Mouse (Mus musculus) embryonic facial prominence, embryonic 10.5 days (tissue): Measurements from ENCODE around the gene Ppp1r12c. TPM values are rescaled to one million over a fixed set of nuclear protein-coding genes. Genes with fewer than 3 reads are reported as not detected.
A peak's percentile ranks its signal among the peaks of the same experiment; 100 is the strongest.

Experiments
- DNase-seq: peaks from one replicate; pipeline ENCODE4 v3.0.0-alpha.2; 2017; ENCODE audit warnings: low spot score
- H3K27ac ChIP-seq: fragments of 300-500 bp; sonication (generic); replicated peaks from 2 replicates; pipeline ENCODE4 v1.5.1; 2016; ENCODE audit warnings: mild to moderate bottlenecking
- H3K27me3 ChIP-seq: fragments of 300-500 bp; sonication (generic); replicated peaks from 2 replicates; pipeline ENCODE4 v1.6.1; 2016; ENCODE audit warnings: low read depth, mild to moderate bottlenecking; ENCODE audit not compliant: poor library complexity, severe bottlenecking
- H3K36me3 ChIP-seq: fragments of 300-500 bp; sonication (generic); replicated peaks from 2 replicates; pipeline ENCODE4 v1.6.1; 2016; ENCODE audit warnings: mild to moderate bottlenecking, moderate library complexity
- H3K4me1 ChIP-seq: fragments of 300-500 bp; sonication (generic); 2 replicates; pipeline ENCODE4 v1.6.1; 2016
- H3K4me3 ChIP-seq: fragments of 300-500 bp; sonication (generic); 2 replicates; pipeline ENCODE4 v1.5.1; 2016; ENCODE audit warnings: mild to moderate bottlenecking, moderate library complexity
- H3K9me3 ChIP-seq: fragments of 300-500 bp; sonication (generic); 2 replicates; pipeline ENCODE4 v1.6.1; 2016; ENCODE audit warnings: mild to moderate bottlenecking
- WGBS: fragments of 180-500 bp; shearing (Covaris S2); methylation state at CpG from one replicate; pipeline ENCODE4 v1.1.7; 2016; 5-methylcytosine and 5-hydroxymethylcytosine counted together
- polyA plus RNA-seq: library from polyadenylated mRNA; unstranded; fragments of >200 nt; fragmentation: Nextera tagmentation; extraction: Ambion mirVana; gene quantifications from 2 replicates; pipeline ENCODE4 v1.2.1, GENCODE M21; 2016

Gene Ppp1r12c
- polyA plus RNA-seq, 1 experiment from 2014 or later: 40.5 TPM

DNA sequence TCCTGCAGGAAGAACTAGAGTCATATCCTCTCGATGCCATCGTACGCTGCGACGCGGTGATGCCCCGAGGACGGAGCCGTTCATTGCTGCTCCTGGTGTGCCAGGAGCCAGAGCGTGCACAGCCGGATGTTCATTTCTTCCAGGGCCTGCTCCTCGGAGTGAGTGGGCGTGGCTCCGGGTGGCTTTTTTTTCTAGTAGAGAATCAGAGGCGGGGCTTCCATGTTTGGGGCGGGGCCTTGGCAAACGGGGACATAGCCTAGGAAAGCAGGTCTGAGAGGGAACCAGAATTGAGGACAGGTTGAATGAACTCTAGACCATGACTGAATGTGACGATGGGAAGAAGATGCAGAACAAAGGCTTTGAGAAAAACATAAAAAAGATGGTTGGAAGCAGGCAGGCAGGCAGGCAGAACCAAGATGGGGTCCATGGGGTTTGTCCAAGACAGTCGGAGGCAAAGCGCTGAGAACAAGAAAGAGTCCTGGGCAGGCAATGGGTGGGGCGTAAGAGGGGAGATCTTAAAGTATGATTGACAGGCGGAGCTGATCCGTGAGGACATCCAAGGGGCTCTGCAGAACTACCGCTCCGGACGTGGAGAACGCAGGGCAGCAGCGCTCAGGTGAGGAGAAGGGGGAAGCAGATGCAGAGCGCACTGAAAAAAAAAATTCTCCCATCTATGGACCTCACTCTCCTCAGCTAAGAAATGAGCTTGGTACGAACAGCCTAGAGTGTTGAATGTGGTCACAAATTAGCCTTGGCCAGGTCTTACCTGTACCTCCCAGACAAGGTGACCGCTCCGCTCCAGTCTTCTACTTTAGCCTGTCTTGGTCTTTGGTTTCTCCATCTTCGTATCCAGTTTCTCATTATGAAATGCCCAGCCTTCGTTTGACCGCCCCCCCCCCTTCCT, 31.0 kb downstream of the Ppp1r12c start:
- peaks cover 70% of the 10 kb centered on the region for H3K27me3 ChIP-seq

GRCm38 (mm10) chr7:4467801-4468200, 33.7 kb downstream of the Ppp1r12c start:
- WGBS: 78% methylated on average over 3 of the region's 3 CpGs
- Histone ChIP-seq H3K27ac (no peak overlapping the region), H3K36me3 (no peaks in the 10 kb centered on the region), H3K4me3 (no peak overlapping the region), H3K27me3 (peaks cover 43% of the 10 kb centered on the region), H3K9me3 (no peaks in the 10 kb centered on the region), H3K4me1 (peaks cover 14% of the 10 kb centered on the region)
- no peak for DNase-seq

More for the DNA sequence above, 31.0 kb downstream of the Ppp1r12c start:
- 0 out of 2 replicates have a peak, but pooled peaks cover 2% of the 10 kb centered on the region for H3K9me3 ChIP-seq
- no peak overlapping the region for H3K27ac ChIP-seq
- peaks cover 17% of the 10 kb centered on the region for H3K4me1 ChIP-seq
- H3K36me3 ChIP-seq: no peaks in the 10 kb centered on the region
- WGBS: 3% methylated on average over 35 of the region's 35 CpGs
- peak overlapping the region; percentile 52 for H3K4me3 ChIP-seq
- peak; percentile 78 for DNase-seq

DNA sequence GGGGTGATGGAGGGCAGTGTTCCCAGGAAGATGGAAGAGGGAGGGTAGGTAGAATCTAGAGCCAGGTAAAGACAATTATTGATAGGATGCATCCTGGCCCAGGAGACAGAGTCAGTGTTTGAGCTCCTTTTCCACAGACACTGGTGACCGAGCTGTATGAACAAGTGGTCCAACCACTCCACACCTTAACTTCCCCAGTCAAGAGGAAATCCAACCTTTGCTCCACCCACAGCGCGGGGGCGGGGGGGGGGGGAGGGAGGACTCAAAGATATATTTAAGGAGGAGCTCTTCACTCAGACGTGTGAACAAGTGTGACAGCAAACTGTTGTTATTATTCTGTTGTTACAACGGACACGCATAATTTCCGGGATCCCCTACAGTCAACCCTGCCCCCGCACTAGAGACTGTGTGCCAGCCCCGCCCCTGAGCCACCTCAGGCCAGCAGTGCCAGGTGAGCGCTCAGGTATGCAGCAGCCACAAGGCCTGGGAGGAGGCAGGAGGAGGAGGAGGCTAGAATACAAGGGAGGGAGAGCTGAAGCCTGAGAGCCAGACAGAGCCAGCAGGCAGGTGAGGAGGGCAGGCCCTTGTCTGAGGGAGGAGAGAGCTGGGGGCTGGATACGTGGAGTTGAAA, 37.2 kb downstream of the Ppp1r12c start:
- Histone ChIP-seq H3K36me3 (no peaks in the 10 kb centered on the region), H3K27ac (peak overlapping the region; percentile 16; the same call in 1 of the 2 replicates), H3K27me3 (peaks cover 8% of the 10 kb centered on the region), H3K4me3 (peak overlapping the region; percentile 11; the same call in 1 of the 2 replicates), H3K4me1 (no peaks in the 10 kb centered on the region), H3K9me3 (no peaks in the 10 kb centered on the region)
- 12% methylated on average over 12 of the region's 12 CpGs for WGBS
- peak; percentile 38 for DNase-seq

DNA sequence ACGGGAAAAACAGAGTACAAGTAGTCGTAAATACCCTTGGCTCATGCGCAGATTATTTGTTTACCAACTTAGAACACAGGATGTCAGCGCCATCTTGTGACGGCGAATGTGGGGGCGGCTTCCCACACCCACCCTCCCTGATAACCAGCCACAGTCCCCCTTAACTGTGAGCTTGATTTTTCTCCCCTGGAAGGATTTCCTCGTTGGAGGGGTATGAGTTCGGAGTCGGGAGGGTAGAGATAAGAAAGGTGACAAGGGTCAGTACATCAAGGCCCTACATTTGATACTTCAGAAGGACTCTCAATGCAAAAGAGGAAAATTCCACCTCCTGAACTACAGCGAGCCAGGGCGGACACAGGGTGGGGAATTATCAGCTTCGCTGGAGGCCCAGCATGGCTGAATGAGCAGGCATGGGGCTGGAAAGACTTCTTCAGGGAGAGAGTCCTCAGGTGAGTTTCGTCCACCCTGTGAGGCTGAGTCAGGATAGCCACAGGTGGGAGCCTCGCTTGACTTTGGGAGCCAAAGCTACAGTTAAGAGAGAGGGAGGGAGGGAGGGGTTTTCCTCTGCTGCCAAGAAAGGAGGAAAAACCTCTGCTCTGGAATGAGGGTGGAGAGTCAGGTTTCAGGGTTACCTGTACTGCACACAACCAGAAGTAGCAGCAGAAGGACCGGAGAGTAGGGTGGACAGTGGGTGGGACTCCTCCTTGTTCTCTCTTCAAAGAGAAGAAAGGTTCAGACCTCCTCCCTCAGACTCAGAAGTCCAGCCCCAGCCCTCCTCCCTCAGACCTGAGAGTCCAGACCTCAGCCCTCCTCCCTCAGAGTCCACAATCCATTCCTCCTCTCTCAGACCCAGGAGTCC, 40.7 kb downstream of the Ppp1r12c start, which contains the start of gene Eps8l1:
Eps8l1 (plus strand) TSS at position 99 of the 859 bp plus-strand sequence.
- Histone ChIP-seq H3K27ac (peak within 1 kb of the TSS; percentile 15), H3K4me3 (peak within 1 kb of the TSS; percentile 44), H3K36me3 (no peaks in the 10 kb centered on the region), H3K9me3 (no peaks in the 10 kb centered on the region), H3K27me3 (no peaks in the 10 kb centered on the region), H3K4me1 (no peaks in the 10 kb centered on the region)
- no peak for DNase-seq
- 59% methylated on average over 14 of the region's 16 CpGs for WGBS

DNA sequence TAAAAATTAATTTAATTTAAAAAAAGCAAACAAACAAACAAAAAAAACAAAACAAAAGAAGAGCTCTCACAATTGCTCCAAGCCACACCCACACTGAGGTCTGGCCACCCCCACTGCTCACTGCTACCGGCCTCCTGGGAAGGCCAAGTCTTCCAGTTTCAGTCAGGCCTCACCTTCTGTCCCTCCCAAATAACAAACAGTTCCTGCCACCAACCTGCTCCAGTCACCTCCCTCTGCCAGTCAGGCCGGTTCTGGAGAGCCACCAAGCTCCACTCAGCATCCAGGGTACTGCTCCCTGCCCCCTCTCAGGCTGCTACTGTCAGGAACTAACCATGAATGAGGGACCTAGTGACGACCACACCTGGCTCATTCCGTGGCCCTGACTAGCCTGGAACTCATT, 48.8 kb downstream of the Ppp1r12c start:
- Histone ChIP-seq H3K4me1 (peaks cover 3% of the 10 kb centered on the region; the same call in 1 of the 2 replicates), H3K4me3 (no peak overlapping the region), H3K9me3 (no peaks in the 10 kb centered on the region), H3K36me3 (no peaks in the 10 kb centered on the region), H3K27ac (no peak overlapping the region), H3K27me3 (no peaks in the 10 kb centered on the region)
- WGBS: 30% methylated on average over 4 of the region's 4 CpGs
- no peak for DNase-seq

DNA sequence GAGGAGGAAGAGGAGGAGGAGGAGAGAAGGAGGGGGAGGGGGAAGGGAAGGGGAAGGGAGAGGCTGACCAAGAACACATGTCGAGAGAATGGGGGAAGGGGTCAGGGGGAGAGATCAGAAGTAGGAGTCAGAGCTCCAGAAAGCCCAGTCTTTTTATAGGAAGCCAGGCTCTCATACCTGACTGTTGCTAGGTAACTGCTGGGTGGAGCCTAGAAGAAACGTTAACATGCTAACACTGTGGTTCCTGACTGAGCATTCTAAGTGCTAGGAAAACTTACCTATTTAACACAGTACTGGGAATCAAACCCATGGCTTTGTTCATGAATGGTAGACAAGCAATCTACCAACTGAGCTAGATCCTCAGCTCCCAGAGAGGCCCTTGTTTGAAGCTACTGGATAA, 52.3 kb downstream of the Ppp1r12c start:
- Histone ChIP-seq H3K36me3 (peaks cover under 1% of the 10 kb centered on the region), H3K27ac (no peak overlapping the region), H3K4me1 (peaks cover 10% of the 10 kb centered on the region), H3K27me3 (no peaks in the 10 kb centered on the region), H3K4me3 (no peak overlapping the region), H3K9me3 (no peaks in the 10 kb centered on the region)
- 23% methylated on average over 2 of the region's 2 CpGs for WGBS
- no peak for DNase-seq

DNA sequence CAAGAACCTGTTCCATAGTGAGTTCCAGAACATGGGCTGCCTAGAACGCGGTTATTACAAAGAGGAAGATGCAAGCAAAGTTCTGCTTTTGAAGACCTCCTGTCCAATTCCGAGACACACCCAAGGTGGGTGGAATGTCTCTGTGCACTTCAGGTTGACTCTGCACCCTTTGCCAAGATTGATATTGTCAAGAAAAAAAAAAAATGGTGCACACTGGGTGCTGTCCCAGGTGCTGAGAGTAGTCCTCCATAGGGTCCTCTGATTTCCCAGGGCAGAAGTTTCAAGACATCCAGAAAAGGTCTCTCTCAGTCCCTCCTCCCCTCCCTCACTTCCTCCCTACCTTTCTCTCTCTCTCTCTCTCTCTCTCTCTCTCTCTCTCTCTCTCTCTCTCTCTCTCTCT, 53.0 kb downstream of the Ppp1r12c start:
- H3K9me3 ChIP-seq: no peaks in the 10 kb centered on the region
- H3K4me1 ChIP-seq: peaks cover 10% of the 10 kb centered on the region
- WGBS: 84% methylated on average over 3 of the region's 3 CpGs
- no peak overlapping the region for H3K4me3 ChIP-seq
- H3K36me3 ChIP-seq: peaks cover 8% of the 10 kb centered on the region
- H3K27me3 ChIP-seq: no peaks in the 10 kb centered on the region
- no peak overlapping the region for H3K27ac ChIP-seq
- no peak for DNase-seq

GRCm38 (mm10) chr7:4447138-4447537, 54.3 kb downstream of the Ppp1r12c start:
- Histone ChIP-seq H3K9me3 (no peaks in the 10 kb centered on the region), H3K4me3 (no peak overlapping the region)
- WGBS: 0% methylated on average over 1 of the region's 1 CpGs

DNA sequence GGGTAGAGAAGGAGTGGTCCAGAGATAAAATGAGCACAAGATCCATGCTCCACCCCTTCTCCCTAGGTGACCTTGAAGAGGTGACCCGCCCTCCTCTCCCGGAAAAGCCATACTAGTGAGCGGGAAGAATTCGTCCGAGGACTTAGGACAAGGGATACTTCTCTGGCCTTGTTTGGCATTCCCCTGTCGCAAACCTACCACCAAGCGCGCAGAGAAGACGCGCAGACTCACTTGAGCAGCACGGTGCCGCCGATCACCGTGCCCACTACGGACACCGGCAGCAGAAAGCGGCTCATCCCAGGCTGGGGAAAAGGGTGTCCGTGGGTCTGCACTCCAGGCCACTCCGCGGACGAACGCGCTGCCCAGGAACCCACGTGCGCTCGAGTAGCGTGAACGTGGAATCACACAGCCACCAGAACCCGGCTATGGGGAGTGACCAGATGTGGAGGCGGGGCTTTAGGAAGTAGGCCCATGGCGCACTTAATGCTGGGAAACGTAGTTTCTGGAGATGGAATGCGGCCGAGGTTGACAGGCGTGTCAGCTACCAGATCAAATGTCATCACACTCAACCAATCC, 56.2 kb downstream of the Ppp1r12c start, which contains the start of gene Rdh13:
Rdh13 (minus strand) TSS at position 434 of the 576 bp plus-strand sequence.
- Histone ChIP-seq H3K4me3 (peak within 1 kb of the TSS; percentile 86), H3K27me3 (no peaks in the 10 kb centered on the region), H3K36me3 (peaks cover 39% of the 10 kb centered on the region), H3K9me3 (no peaks in the 10 kb centered on the region), H3K27ac (peak within 1 kb of the TSS; percentile 90), H3K4me1 (peaks cover 8% of the 10 kb centered on the region)
- WGBS: under 1% methylated on average over 35 of the region's 35 CpGs
- DNase-seq: peak; percentile 89

More at GRCm38 (mm10) chr7:4447138-4447537, 54.3 kb downstream of the Ppp1r12c start:
- DNase-seq: no peak
- H3K36me3 ChIP-seq: peaks cover 21% of the 10 kb centered on the region
- H3K27ac ChIP-seq: no peak overlapping the region
- no peaks in the 10 kb centered on the region for H3K27me3 ChIP-seq
- H3K4me1 ChIP-seq: peaks cover 8% of the 10 kb centered on the region

DNA sequence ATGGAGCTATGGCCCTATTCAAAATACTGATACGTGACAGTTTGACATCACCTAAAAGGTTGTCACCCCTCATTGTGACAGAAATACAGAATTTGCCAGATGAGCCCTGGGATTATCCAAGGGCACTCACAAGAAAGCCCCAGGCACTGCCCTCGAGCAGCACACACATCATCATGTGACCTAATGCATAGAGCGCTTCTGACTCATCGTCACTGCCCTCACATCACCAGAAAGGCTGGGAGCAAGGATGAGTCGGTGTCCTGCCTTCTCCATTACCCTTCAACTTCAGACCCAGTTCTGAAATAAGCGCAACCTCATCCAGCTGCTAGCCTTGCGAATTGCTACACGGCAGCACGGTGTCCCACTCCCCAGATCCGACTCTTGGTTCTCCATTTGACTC, 60.9 kb downstream of the Ppp1r12c start:
- no peaks in the 10 kb centered on the region for H3K27me3 ChIP-seq
- peaks cover 8% of the 10 kb centered on the region for H3K4me1 ChIP-seq
- no peak overlapping the region for H3K4me3 ChIP-seq
- WGBS: 95% methylated on average over 10 of the region's 10 CpGs
- H3K9me3 ChIP-seq: no peaks in the 10 kb centered on the region
- DNase-seq: no peak
- peaks cover 84% of the 10 kb centered on the region for H3K36me3 ChIP-seq
- H3K27ac ChIP-seq: no peak overlapping the region

GRCm38 (mm10) chr7:4437721-4438120, 63.8 kb downstream of the Ppp1r12c start:
- H3K4me1 ChIP-seq: no peaks in the 10 kb centered on the region
- no peak overlapping the region for H3K4me3 ChIP-seq
- H3K9me3 ChIP-seq: no peaks in the 10 kb centered on the region
- no peak for DNase-seq
- H3K36me3 ChIP-seq: peaks cover 97% of the 10 kb centered on the region
- 84% methylated on average over 2 of the region's 2 CpGs for WGBS
- H3K27ac ChIP-seq: no peak overlapping the region
- H3K27me3 ChIP-seq: no peaks in the 10 kb centered on the region

GRCm38 (mm10) chr7:4432026-4432425, 69.5 kb downstream of the Ppp1r12c start:
- H3K4me3 ChIP-seq: no peak overlapping the region
- 85% methylated on average over 8 of the region's 8 CpGs for WGBS
- H3K4me1 ChIP-seq: no peaks in the 10 kb centered on the region
- no peak for DNase-seq
- peaks cover 98% of the 10 kb centered on the region for H3K36me3 ChIP-seq
- H3K9me3 ChIP-seq: no peaks in the 10 kb centered on the region
- H3K27me3 ChIP-seq: no peaks in the 10 kb centered on the region
- H3K27ac ChIP-seq: no peak overlapping the region
